Mouse (Mus musculus): ENCODE results near the gene Pde8b. TPM values are rescaled to one million over a fixed set of nuclear protein-coding genes. Genes with fewer than 3 reads are reported as not detected.

The Pde8b gene
- polyA plus RNA-seq, 1 experiment, result 24.2 TPM

DNA sequence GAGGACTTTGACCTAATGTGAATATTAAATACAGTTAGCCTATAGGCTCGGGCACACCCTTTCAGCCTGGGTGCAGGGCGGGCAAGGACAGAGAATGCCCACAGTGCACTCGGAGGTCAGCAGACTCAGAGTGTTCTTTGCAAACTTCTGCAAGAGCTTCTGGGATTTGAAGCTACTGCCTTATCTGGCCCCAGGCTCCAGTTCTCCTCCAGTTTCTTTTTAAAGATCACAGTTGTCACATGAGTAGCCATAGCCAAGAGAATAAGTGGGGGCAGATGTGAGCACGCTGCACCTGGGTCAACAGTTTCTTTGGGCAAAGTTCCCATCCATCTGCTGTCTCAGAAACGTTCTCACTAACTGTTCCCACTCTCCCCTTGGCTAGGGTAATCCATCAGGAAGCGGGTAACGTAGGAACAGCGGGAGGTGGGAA is 162.8 kb downstream of the Pde8b start:
- WGBS, result 38% methylated on average over 8 of the region's 8 CpGs
- no peaks in the 10 kb centered on the region for H3K27me3 ChIP-seq (ENCODE audit: control insufficient read depth, insufficient read depth, low read length)
- no peak overlapping the region for H3K27ac ChIP-seq (ENCODE audit: insufficient read depth, low read length)
- no peaks in the 10 kb centered on the region for H3K4me1 ChIP-seq (ENCODE audit: control insufficient read depth, insufficient read depth, low read length)
- no peak for DNase-seq
- H3K4me3 ChIP-seq (replicated peaks; ENCODE audit: insufficient read depth, low read depth, low read length), result no peak overlapping the region
- TF ChIP-seq POLR2A (IDR thresholded peaks at IDR 0.05; ENCODE audit: borderline replicate concordance, insufficient read depth, low read length) (no peak), CTCF (IDR thresholded peaks at IDR 0.05; ENCODE audit: borderline replicate concordance, insufficient read depth, low read depth, low read length) (no peak)

DNA sequence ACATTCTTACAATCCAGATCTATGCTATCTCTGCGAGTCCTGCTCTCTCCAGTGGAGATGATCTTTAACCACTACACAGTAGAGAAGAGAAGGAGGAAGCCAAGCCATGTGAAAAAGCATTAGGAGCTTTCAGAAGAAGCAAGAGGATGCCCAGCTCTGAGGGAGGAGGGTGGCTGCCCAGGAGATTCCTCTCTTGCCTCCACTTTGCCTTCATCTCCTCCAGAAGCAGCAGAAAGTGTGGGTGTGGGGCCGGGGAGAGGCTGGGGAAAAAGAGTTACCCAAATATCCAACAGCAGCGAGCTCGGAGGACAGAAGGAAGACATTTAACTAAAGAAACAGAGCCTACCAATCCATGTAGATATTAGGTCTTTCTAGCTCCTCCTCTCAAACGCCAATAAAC is 164.1 kb downstream of the Pde8b start:
- Histone ChIP-seq H3K27me3 (ENCODE audit: control insufficient read depth, insufficient read depth, low read length) (no peaks in the 10 kb centered on the region), H3K27ac (ENCODE audit: insufficient read depth, low read length) (no peak overlapping the region), H3K4me3 (replicated peaks; ENCODE audit: insufficient read depth, low read depth, low read length) (no peak overlapping the region), H3K4me1 (ENCODE audit: control insufficient read depth, insufficient read depth, low read length) (no peaks in the 10 kb centered on the region)
- TF ChIP-seq POLR2A (IDR thresholded peaks at IDR 0.05; ENCODE audit: borderline replicate concordance, insufficient read depth, low read length) (no peak), CTCF (IDR thresholded peaks at IDR 0.05; ENCODE audit: borderline replicate concordance, insufficient read depth, low read depth, low read length) (no peak)
- DNase-seq, result no peak
- 88% methylated on average over 5 of the region's 5 CpGs for WGBS

DNA sequence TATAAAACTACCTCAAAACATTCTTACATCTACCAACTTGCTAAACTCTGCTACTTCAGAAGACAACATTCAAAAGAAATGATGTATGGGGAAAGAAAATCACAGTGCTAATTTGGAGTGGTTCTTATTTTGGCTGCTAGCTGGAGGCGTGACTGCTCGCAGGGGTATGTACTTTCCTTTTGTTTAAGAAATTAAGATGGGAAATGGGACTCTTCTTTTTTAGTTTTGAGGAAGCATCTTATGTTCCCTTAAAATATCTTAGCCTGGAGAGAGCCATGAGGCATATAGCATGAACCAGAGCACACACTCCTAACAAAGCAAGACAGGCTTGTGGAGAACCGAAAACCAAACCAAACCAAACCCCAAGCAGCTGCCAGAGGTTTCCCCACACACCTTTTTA is 167.5 kb downstream of the Pde8b start:
- Histone ChIP-seq H3K4me3 (replicated peaks; ENCODE audit: insufficient read depth, low read depth, low read length) (no peak overlapping the region), H3K4me1 (ENCODE audit: control insufficient read depth, insufficient read depth, low read length) (no peaks in the 10 kb centered on the region), H3K27ac (ENCODE audit: insufficient read depth, low read length) (no peak overlapping the region), H3K27me3 (ENCODE audit: control insufficient read depth, insufficient read depth, low read length) (no peaks in the 10 kb centered on the region)
- TF ChIP-seq CTCF (IDR thresholded peaks at IDR 0.05; ENCODE audit: borderline replicate concordance, insufficient read depth, low read depth, low read length), result no peak
- no peak for TF ChIP-seq POLR2A (IDR thresholded peaks at IDR 0.05; ENCODE audit: borderline replicate concordance, insufficient read depth, low read length)
- no peak for DNase-seq
- WGBS, result 95% methylated on average over 3 of the region's 3 CpGs

DNA sequence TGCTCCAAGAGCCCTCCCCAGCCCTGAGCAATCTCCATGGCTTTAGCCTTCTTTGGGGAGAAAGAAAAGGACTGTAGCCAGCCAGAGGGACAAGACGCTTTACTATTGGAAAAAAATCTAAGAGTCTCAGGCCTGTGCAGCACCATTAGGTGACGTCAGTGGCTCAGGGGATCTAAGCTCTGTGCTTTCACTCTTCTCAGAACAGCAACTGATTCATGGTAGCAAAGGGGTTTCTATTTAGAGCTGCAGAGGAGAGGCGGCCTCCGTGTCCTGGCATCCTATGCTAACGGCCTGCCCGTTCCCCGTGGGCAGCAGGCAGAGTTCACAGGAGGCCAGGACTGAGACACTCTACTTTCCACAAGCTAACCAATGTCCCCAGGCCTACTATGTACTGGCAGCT is 169.1 kb downstream of the Pde8b start:
- Histone ChIP-seq H3K27ac (ENCODE audit: insufficient read depth, low read length) (no peak overlapping the region), H3K27me3 (ENCODE audit: control insufficient read depth, insufficient read depth, low read length) (no peaks in the 10 kb centered on the region), H3K4me1 (ENCODE audit: control insufficient read depth, insufficient read depth, low read length) (no peaks in the 10 kb centered on the region), H3K4me3 (replicated peaks; ENCODE audit: insufficient read depth, low read depth, low read length) (no peak overlapping the region)
- TF ChIP-seq POLR2A (IDR thresholded peaks at IDR 0.05; ENCODE audit: borderline replicate concordance, insufficient read depth, low read length), result no peak
- TF ChIP-seq CTCF (IDR thresholded peaks at IDR 0.05; ENCODE audit: borderline replicate concordance, insufficient read depth, low read depth, low read length), result no peak
- WGBS, result 77% methylated on average over 7 of the region's 7 CpGs
- no peak for DNase-seq

DNA sequence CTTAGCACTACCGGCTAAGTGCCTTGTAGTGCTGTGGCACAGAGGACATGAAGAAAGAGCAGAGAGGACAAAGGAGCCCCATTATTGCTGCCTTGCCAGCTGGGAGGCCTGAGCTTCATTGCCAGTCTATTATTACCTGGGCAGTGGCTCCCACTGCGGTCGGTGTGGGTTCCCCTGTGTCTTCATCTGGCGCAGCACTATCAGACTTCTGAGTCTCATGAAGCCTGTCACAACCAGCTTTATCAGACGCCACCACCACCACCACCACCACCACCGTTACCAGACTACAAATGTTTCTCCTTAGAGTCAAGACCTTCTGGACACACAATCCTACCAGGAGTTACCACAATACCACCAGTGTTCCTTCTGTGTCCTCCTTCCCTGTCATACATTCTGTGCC is 171.6 kb downstream of the Pde8b start:
- 66% methylated on average over 6 of the region's 6 CpGs for WGBS
- Histone ChIP-seq H3K4me1 (ENCODE audit: control insufficient read depth, insufficient read depth, low read length) (no peaks in the 10 kb centered on the region), H3K27ac (ENCODE audit: insufficient read depth, low read length) (no peak overlapping the region), H3K4me3 (replicated peaks; ENCODE audit: insufficient read depth, low read depth, low read length) (no peak overlapping the region), H3K27me3 (ENCODE audit: control insufficient read depth, insufficient read depth, low read length) (no peaks in the 10 kb centered on the region)
- no peak for DNase-seq
- TF ChIP-seq CTCF (IDR thresholded peaks at IDR 0.05; ENCODE audit: borderline replicate concordance, insufficient read depth, low read depth, low read length) (no peak), POLR2A (IDR thresholded peaks at IDR 0.05; ENCODE audit: borderline replicate concordance, insufficient read depth, low read length) (no peak)

DNA sequence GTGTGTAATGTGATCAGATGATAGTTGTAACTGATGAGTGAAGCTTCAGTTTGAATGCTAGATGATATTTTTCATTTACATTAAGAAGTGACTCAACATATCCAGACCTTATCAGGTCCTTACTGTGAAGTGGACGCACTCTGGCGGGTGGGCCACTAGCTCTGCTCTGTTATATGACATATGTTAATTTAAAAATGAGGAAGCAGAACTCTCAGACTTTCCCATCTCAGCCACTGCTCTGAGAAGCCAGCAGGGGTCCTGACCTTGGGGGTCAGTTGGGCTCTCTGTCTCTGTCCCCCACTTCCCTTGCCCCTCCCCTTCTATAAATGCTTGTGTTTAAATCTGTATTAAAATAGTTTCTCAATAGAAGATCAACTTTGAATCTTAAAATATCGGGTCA is 172.4 kb downstream of the Pde8b start:
- Histone ChIP-seq H3K4me1 (ENCODE audit: control insufficient read depth, insufficient read depth, low read length) (no peaks in the 10 kb centered on the region), H3K27me3 (ENCODE audit: control insufficient read depth, insufficient read depth, low read length) (no peaks in the 10 kb centered on the region), H3K4me3 (replicated peaks; ENCODE audit: insufficient read depth, low read depth, low read length) (no peak overlapping the region), H3K27ac (ENCODE audit: insufficient read depth, low read length) (no peak overlapping the region)
- 83% methylated on average over 3 of the region's 3 CpGs for WGBS
- no peak for DNase-seq
- TF ChIP-seq CTCF (IDR thresholded peaks at IDR 0.05; ENCODE audit: borderline replicate concordance, insufficient read depth, low read depth, low read length), result no peak
- TF ChIP-seq POLR2A (IDR thresholded peaks at IDR 0.05; ENCODE audit: borderline replicate concordance, insufficient read depth, low read length), result no peak

DNA sequence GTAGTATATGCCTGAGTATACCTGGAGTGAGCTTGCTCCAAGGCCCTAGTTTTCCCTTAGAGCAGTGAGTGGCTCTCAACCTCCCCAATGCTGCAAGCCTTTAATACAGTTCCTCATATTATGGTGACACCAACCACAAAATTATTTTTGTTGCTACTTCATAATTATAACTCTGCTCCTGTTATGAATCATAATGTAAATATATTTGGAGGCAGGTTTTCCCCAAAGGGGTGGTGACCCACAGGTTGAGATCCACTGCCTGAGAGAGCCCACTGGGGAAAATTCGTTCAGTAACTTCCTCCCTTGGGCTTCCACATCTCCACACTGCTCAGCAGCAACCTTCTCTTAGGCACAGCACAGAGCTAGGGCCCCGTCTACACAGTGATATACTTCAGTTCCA is 174.0 kb downstream of the Pde8b start:
- TF ChIP-seq CTCF (IDR thresholded peaks at IDR 0.05; ENCODE audit: borderline replicate concordance, insufficient read depth, low read depth, low read length), result no peak
- no peak for TF ChIP-seq POLR2A (IDR thresholded peaks at IDR 0.05; ENCODE audit: borderline replicate concordance, insufficient read depth, low read length)
- no peaks in the 10 kb centered on the region for H3K4me1 ChIP-seq (ENCODE audit: control insufficient read depth, insufficient read depth, low read length)
- no peak for DNase-seq
- no peaks in the 10 kb centered on the region; the same call in 1 of the 2 replicates for H3K27me3 ChIP-seq (ENCODE audit: control insufficient read depth, insufficient read depth, low read length)
- H3K4me3 ChIP-seq (replicated peaks; ENCODE audit: insufficient read depth, low read depth, low read length), result no peak overlapping the region
- H3K27ac ChIP-seq (ENCODE audit: insufficient read depth, low read length), result no peak overlapping the region
- 61% methylated on average over 2 of the region's 2 CpGs for WGBS

DNA sequence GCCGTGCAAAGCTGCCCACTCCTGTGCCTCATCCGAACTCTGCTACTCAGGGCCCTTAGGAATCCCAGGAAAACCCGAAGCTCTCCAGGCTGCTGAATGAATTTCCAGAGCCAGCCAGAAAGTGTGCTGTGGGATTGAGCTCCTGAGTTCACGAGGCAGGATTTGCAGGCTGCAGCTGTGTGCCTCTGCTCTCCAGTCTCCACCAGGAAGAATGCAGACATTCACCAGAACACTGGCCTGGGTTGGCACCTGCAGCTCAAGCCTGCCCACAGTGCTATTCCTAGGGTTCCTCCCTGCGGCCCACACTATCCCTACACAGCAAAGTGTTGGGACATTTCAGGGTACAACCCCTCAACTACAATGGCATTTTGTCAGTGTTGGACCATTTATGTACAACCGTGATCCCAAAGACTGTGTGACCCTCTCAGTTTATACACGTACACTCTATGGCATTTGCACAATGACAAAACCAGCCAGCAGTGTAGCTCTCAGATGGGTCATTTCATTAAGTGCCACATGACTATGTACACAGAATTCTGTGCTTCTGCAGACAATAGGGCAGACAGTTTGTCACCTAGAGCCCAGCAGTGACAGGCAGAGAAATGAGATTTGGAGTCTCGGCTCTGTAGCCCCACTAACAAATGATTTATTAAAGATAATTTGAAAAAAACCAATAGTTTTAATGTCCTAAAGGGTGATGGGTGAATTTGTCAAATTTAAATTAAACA is 176.5 kb downstream of the Pde8b start:
- Histone ChIP-seq H3K27me3 (ENCODE audit: control insufficient read depth, insufficient read depth, low read length) (no peaks in the 10 kb centered on the region; the same call in 1 of the 2 replicates), H3K4me3 (replicated peaks; ENCODE audit: insufficient read depth, low read depth, low read length) (no peak overlapping the region), H3K4me1 (ENCODE audit: control insufficient read depth, insufficient read depth, low read length) (no peaks in the 10 kb centered on the region), H3K27ac (ENCODE audit: insufficient read depth, low read length) (no peak overlapping the region)
- WGBS, result 65% methylated on average over 8 of the region's 8 CpGs
- TF ChIP-seq POLR2A (IDR thresholded peaks at IDR 0.05; ENCODE audit: borderline replicate concordance, insufficient read depth, low read length) (no peak), CTCF (IDR thresholded peaks at IDR 0.05; ENCODE audit: borderline replicate concordance, insufficient read depth, low read depth, low read length) (no peak)
- DNase-seq, result no peak
